Mouse (Mus musculus): ENCODE results near the gene Olfr222. TPM values are rescaled to one million over a fixed set of nuclear protein-coding genes. Genes with fewer than 3 reads are reported as not detected.

Gene Olfr222
- polyA plus RNA-seq, 1 experiment from 2014 or later = not detected

Other genes starting within 250 kb of the Olfr222 start
- gene Prss38, start 200.6 kb downstream of the Olfr222 start, polyA plus RNA-seq (2014; fragmentation: Nextera tagmentation; extraction: Ambion mirVana) = not detected in 2 replicates
- 10.8 and 12.7 TPM in 2 replicates for gene Jmjd4, start 126.2 kb downstream of the Olfr222 start, polyA plus RNA-seq (2014; fragmentation: Nextera tagmentation; extraction: Ambion mirVana)
- gene Snap47, start 125.0 kb downstream of the Olfr222 start, polyA plus RNA-seq (2014; fragmentation: Nextera tagmentation; extraction: Ambion mirVana) = 57.9 and 67.4 TPM in 2 replicates
- gene Zfp867, start 103.8 kb downstream of the Olfr222 start, polyA plus RNA-seq (2014; fragmentation: Nextera tagmentation; extraction: Ambion mirVana) = 3.2 and 3.6 TPM in 2 replicates
- 16.8 TPM in 2 replicates for gene Zkscan17, start 49.5 kb downstream of the Olfr222 start, polyA plus RNA-seq (2014; fragmentation: Nextera tagmentation; extraction: Ambion mirVana)
- gene Nlrp3, start 34.7 kb downstream of the Olfr222 start, polyA plus RNA-seq (2014; fragmentation: Nextera tagmentation; extraction: Ambion mirVana) = 0.34 and 0.39 TPM in 2 replicates
- gene Olfr223, start 17.1 kb upstream of the Olfr222 start, polyA plus RNA-seq (2014; fragmentation: Nextera tagmentation; extraction: Ambion mirVana) = not detected in 2 replicates
- 44.9 and 46.7 TPM in 2 replicates for gene Mprip, start 85.1 kb upstream of the Olfr222 start, polyA plus RNA-seq (2014; fragmentation: Nextera tagmentation; extraction: Ambion mirVana)
- gene Pld6, start 211.4 kb upstream of the Olfr222 start, polyA plus RNA-seq (2014; fragmentation: Nextera tagmentation; extraction: Ambion mirVana) = 1.5 and 1.8 TPM in 2 replicates
- 30.1 and 33.1 TPM in 2 replicates for gene Flcn, start 233.8 kb upstream of the Olfr222 start, polyA plus RNA-seq (2014; fragmentation: Nextera tagmentation; extraction: Ambion mirVana)

Measured in liver, embryonic 11.5 days (tissue).